Mouse (Mus musculus) layer of hippocampus, postnatal 10 days (tissue): ENCODE results near the gene Sema4d. TPM values are rescaled to one million over a fixed set of nuclear protein-coding genes. Genes with fewer than 3 reads are reported as not detected.

Source experiments
- DNase-seq, 2 experiments: peaks; one replicate each; pipeline ENCODE4 v3.0.0; 2021; ENCODE audit warnings: low spot score in 2 of 2
- microRNA-seq, 2 experiments: library from miRNA; unstranded; fragments of <30 nt; microRNA quantifications; one replicate each; pipeline ENCODE4 v1.2.0; 2021
- total RNA-seq, 2 experiments: library from RNA; stranded (reverse); gene quantifications; 2 replicates each; pipeline ENCODE4 v1.2.3; 2021

Gene Sema4d
- total RNA-seq, 2 experiments from 2014 or later = 85.2 to 96.2 TPM

DNA sequence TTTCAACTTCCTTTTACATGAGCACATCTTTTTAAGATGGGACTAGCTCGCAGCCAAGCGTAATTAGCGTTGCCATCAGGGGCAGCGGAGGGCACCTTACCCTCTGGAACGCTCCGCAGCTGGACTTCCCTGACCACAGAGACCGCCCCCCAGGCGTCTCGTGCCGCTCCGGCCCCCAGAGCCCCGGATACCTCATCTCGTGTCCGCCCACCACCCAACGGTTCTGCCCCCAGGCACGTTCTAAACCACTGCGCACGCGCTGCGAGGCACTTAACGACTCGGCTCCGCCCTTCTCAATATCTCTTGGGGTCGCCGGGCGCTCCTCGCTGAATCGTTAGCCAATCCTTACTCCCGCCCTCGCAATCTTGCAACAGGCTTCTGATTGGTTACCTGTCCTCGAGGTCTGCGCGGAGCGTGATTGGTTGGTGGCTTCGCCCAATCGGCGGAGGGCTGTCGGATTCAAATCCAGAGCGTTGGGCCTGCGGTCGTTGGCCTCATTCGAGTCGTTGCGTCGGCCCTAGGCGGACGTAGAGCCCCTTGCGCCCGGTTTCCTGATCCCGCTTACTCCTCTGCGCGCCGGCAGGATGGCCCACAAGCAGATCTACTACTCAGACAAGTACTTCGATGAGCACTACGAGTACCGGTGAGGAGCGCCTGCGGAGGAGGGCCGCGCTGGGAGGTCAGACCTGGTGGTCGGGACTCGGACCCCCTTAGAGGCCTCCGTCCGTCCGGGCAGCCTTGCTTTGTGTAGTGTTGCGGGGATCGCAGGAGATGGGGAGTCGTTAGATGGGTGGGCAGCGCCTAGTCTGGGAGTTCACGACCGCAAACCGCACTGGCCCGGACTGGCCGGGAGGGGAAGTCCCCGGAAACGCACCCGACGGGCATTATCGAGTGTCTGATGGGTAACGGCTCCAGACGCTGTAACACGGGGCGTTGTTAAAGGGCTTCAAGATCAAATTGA, 148.4 kb downstream of the Sema4d start, which contains the start of gene Cks2:
Gene Cks2, plus strand, starts transcription at position 404 of the 961 bp plus-strand sequence.
- DNase-seq = peak; percentile 95 to 96

DNA sequence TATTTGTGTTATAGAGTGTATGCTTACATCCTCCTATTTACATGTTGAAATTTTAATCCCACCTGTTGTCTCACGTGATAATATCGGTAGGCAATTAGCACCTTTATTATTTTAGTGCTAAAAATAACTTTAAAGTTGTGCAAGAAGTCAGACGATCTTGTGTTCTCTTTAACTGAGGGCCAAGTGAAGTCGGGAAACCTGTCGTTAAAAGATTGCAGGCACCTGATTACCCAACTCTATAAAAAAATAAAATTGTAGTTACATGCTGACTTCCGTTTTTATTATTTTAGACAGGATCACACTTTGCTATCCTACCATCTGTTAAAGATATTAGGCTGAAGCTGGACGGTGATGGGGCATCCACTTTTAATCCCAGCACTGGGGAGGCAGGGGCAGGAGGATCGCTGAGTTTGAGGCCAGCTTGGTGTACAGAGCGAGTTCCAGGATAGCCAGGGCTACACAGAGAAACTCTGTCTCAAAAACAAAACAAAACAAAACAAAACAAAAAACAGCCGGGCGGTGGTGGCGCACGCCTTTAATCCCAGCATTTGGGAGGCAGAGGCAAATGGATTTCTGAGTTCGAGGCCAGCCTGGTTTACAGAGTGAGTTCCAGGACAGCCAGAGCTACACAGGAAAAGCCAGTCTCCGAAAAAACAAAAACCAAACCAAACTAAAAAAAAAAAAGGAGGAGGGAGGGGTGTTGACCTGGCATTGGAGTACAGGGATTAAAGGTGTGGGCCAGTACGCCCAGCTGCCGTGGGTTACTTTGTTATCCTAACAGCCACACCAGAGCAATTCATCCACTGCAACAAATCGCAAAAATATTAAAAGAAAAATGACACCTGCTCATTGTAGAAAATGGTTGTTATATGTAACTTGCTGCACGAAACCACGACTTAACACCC, 149.4 kb downstream of the Sema4d start:
- no peak for DNase-seq

DNA sequence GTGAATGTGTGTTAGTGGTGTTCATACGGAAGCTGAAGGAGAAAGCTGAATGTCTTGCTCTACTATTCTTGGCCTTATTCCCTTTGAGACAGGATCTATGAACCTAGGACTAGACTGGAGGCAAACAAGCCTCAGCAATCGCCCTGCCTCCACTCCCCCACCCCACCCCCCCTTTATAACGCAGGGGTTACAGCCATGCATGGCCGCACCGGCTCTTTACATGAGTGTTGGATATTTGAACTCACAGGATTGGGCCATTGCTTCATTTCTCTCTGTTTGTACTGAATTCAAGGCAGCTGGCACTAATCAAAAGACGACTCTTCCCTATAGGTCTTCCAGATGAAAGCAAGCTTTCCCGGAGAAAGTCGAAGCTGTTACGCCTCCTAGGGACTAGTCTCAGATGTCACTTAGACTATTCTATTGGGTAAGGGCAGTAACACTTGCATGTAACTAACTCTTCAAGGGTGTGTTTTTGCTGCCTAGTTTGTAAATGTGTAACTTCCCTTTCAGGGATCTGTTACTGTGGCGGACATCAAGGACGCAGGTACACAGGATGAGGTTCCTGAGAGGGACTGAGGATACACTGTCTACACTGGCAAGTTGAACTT, 151.3 kb downstream of the Sema4d start:
- no peak for DNase-seq

DNA sequence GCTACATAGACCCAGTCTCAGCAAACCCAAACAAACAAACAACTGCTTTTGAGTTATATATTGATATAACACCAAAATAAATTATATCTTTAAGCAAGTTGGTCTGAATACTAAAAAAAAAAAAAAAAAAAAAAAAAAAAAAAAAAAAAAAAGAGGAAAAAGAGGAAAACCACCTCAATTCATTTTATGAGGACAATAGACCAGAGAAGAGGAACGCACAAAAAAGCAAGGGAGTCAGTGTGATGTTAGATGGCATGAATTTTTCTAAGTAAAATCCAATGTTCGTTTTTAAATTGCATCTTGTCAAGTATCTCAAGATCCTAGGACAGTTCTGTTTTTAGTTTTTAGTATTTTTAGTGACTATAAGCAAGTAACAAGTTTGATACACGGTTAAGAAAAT, 152.1 kb downstream of the Sema4d start:
- no peak for DNase-seq

DNA sequence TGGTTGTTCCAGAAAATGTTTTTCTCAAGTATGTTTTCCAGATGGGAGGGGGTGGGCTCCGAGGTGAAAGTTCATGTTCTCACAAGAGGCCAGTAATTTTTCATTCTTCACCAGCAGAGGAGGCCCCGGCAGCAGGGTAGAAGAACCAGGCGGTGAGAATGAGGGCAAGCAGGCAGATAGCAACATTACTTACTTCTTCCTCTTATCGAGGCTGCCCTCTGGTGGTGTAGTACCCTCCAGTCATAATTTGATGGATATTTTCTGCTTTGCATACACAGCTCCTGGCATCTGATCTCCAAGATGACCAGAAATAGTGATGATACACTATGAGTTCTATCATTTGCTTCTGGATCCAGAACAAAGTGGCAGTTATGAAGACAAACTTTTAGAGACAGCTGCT, 154.6 kb downstream of the Sema4d start:
- no peak for DNase-seq

Small RNA genes within 50 kb of the gene (microRNA-seq; reads per million reads assigned to microRNA genes)
- 0 reads per million in 2 experiments for gene Gm23566

Other genes with a start within 250 kb of the Sema4d start
- gene Shc3, start 224.3 kb downstream of the Sema4d start, total RNA-seq = 100 to 1,000 TPM; 204 to 206 TPM
- 1 to 10 TPM; 6.4 to 7.7 TPM for gene Cks2, start 148.5 kb downstream of the Sema4d start, total RNA-seq
- gene Secisbp2, start 142.1 kb downstream of the Sema4d start, total RNA-seq = 10 to 100 TPM; 16.8 to 18.0 TPM
- 10 to 100 TPM; 22.0 to 23.1 TPM for gene Gadd45g, start 52.9 kb upstream of the Sema4d start, total RNA-seq